Mouse (Mus musculus) myocyte (in vitro differentiated cells): ENCODE measurements around the gene Dock1. TPM values are rescaled to one million over a fixed set of nuclear protein-coding genes. Genes with fewer than 3 reads are reported as not detected.

Experiments used
- H3K27me3 ChIP-seq: one replicate; pipeline ENCODE4 v1.6.1; 2011; ENCODE audit not compliant: control insufficient read depth, insufficient read depth, insufficient read length
- H3K36me3 ChIP-seq: one replicate; pipeline ENCODE4 v1.6.1; 2011; ENCODE audit not compliant: control insufficient read depth, insufficient read depth
- H3K4me2 ChIP-seq: one replicate; pipeline ENCODE4 v1.6.1; 2011; ENCODE audit warnings: low read depth, control low read depth
- H3K4me3 ChIP-seq: one replicate; pipeline ENCODE4 v1.5.1; 2011; ENCODE audit warnings: mild to moderate bottlenecking, control low read depth, moderate library complexity
- H3K79me2 ChIP-seq: one replicate; pipeline ENCODE4 v1.6.1; 2011; ENCODE audit not compliant: control insufficient read depth, insufficient read depth
- H3ac ChIP-seq: one replicate; pipeline ENCODE4 v1.6.1; 2011; ENCODE audit not compliant: control insufficient read depth, insufficient read length
- CEBPB ChIP-seq: IDR thresholded peaks from 2 replicates; pipeline ENCODE4 v1.6.1; 2011; ENCODE audit warnings: mild to moderate bottlenecking, moderate library complexity; ENCODE audit not compliant: poor library complexity, insufficient read depth, severe bottlenecking
- E2F4 ChIP-seq: IDR thresholded peaks from one replicate; pipeline ENCODE4 v1.6.1; 2011; ENCODE audit warnings: mild to moderate bottlenecking, control low read depth, moderate library complexity; ENCODE audit not compliant: insufficient read depth
- MAX ChIP-seq: IDR thresholded peaks from one replicate; pipeline ENCODE4 v1.6.1; 2011; ENCODE audit warnings: low read depth, mild to moderate bottlenecking, control low read depth
- MYOD1 ChIP-seq, 3 experiments: IDR thresholded peaks; one replicate each; pipeline ENCODE4 v1.6.1; 2011; ENCODE audit warnings: control low read depth in 2 of 3, low read depth in 2 of 3, mild to moderate bottlenecking in 2 of 3, moderate library complexity in 1 of 3; ENCODE audit not compliant: insufficient read length in 2 of 3, control insufficient read depth in 1 of 3
- MYOG ChIP-seq, 3 experiments: IDR thresholded peaks; one replicate each; pipeline ENCODE4 v1.6.1; 2011; ENCODE audit warnings: control low read depth in 2 of 3, low read depth in 2 of 3, mild to moderate bottlenecking in 2 of 3; ENCODE audit not compliant: insufficient read length in 2 of 3, control insufficient read depth in 1 of 3, insufficient read depth in 1 of 3
- POLR2A ChIP-seq: IDR thresholded peaks from one replicate; pipeline ENCODE4 v1.6.1; 2011; ENCODE audit warnings: low read depth, mild to moderate bottlenecking, control low read depth, moderate library complexity; ENCODE audit not compliant: insufficient read length
- POLR2AphosphoS2 ChIP-seq: IDR thresholded peaks from one replicate; pipeline ENCODE4 v1.6.1; 2011; ENCODE audit warnings: low read depth, control low read depth; ENCODE audit not compliant: insufficient read length
- REST ChIP-seq: IDR thresholded peaks from one replicate; pipeline ENCODE4 v1.6.1; 2011; ENCODE audit warnings: mild to moderate bottlenecking, control low read depth, moderate library complexity; ENCODE audit not compliant: insufficient read depth, insufficient read length
- SRF ChIP-seq: IDR thresholded peaks from one replicate; pipeline ENCODE4 v1.6.1; 2011; ENCODE audit warnings: low read depth; ENCODE audit not compliant: control insufficient read depth, insufficient read length
- TCF12 ChIP-seq: IDR thresholded peaks from one replicate; pipeline ENCODE4 v1.6.1; 2011; ENCODE audit warnings: mild to moderate bottlenecking, control low read depth; ENCODE audit not compliant: poor library complexity, insufficient read depth, severe bottlenecking
- TCF3 ChIP-seq: IDR thresholded peaks from one replicate; pipeline ENCODE4 v1.6.1; 2011; ENCODE audit warnings: low read depth, control low read depth; ENCODE audit not compliant: insufficient read length
- USF1 ChIP-seq: IDR thresholded peaks from one replicate; pipeline ENCODE4 v1.6.1; 2011; ENCODE audit warnings: low read depth, mild to moderate bottlenecking, control low read depth, moderate library complexity
- polyA plus RNA-seq: library from polyadenylated mRNA; unstranded; fragments of >200 nt; fragmentation: generic; extraction: Trizol; gene quantifications from one replicate; pipeline ENCODE4 v1.2.1, GENCODE M21; 2012; ENCODE audit warnings: missing spikeins

The Dock1 gene
- polyA plus RNA-seq, 1 experiment, result 6.2 TPM

DNA sequence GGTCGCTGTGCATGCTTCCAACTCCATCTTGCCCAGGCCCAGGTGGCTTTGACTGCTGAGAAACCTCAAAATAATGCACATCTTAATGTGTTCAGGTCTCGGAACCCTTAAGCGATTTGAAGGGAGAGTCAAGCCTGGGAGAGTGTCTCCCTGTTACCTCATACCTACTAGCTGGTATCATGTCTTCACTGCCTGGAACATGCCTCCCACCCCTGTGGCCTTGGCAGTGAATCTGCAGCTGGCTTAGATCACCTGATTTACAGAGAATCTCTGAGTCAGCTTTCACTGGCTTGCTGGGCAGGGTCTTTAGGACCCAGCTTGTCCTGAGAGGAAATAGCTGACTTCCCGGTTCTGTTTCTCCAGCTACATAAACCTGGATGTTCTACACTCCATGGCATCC is 419.2 kb downstream of the Dock1 start:
- Histone ChIP-seq H3K27me3 (no peaks in the 10 kb centered on the region), H3K36me3 (no peaks in the 10 kb centered on the region), H3K79me2 (no peaks in the 10 kb centered on the region), H3K4me3 (no peak overlapping the region), H3K4me2 (no peak overlapping the region), H3ac (no peak overlapping the region)
- TF ChIP-seq TCF12 (no peak), E2F4 (no peak), CEBPB (no peak), USF1 (no peak), MAX (no peak)

GRCm38 (mm10) chr7:135093851-135094250 is 423.4 kb downstream of the Dock1 start:
- H3K4me3 ChIP-seq, result no peak overlapping the region
- no peaks in the 10 kb centered on the region for H3K36me3 ChIP-seq
- no peak for TF ChIP-seq POLR2A
- TF ChIP-seq MAX, result no peak
- no peak for TF ChIP-seq TCF3
- no peak for TF ChIP-seq USF1
- no peak for TF ChIP-seq MYOD1 (IDR thresholded peaks at IDR 0.05; ENCODE audit: control insufficient read depth in 1 of 3, insufficient read length in 2 of 3, low read depth in 2 of 3)
- no peak for TF ChIP-seq MYOG (IDR thresholded peaks at IDR 0.05; ENCODE audit: control insufficient read depth in 1 of 3, insufficient read depth in 1 of 3, insufficient read length in 2 of 3, low read depth in 2 of 3)
- TF ChIP-seq CEBPB, result no peak
- no peak for TF ChIP-seq E2F4
- no peak for TF ChIP-seq POLR2AphosphoS2
- no peak for TF ChIP-seq SRF
- H3K4me2 ChIP-seq, result no peak overlapping the region
- H3ac ChIP-seq, result no peak overlapping the region
- no peaks in the 10 kb centered on the region for H3K27me3 ChIP-seq
- no peaks in the 10 kb centered on the region for H3K79me2 ChIP-seq

GRCm38 (mm10) chr7:135101921-135102320 is 431.5 kb downstream of the Dock1 start:
- H3K4me3 ChIP-seq, result no peak overlapping the region
- H3K27me3 ChIP-seq, result no peaks in the 10 kb centered on the region
- TF ChIP-seq POLR2AphosphoS2 (no peak), SRF (no peak), MYOD1 (IDR thresholded peaks at IDR 0.05; ENCODE audit: control insufficient read depth in 1 of 3, insufficient read length in 2 of 3, low read depth in 2 of 3) (no peak), POLR2A (no peak), TCF3 (no peak), E2F4 (no peak), REST (no peak), MYOG (IDR thresholded peaks at IDR 0.05; ENCODE audit: control insufficient read depth in 1 of 3, insufficient read depth in 1 of 3, insufficient read length in 2 of 3, low read depth in 2 of 3) (no peak), MAX (no peak), USF1 (no peak), TCF12 (no peak), CEBPB (no peak)
- no peak overlapping the region for H3ac ChIP-seq
- H3K36me3 ChIP-seq, result no peaks in the 10 kb centered on the region
- H3K4me2 ChIP-seq, result no peak overlapping the region
- no peaks in the 10 kb centered on the region for H3K79me2 ChIP-seq

DNA sequence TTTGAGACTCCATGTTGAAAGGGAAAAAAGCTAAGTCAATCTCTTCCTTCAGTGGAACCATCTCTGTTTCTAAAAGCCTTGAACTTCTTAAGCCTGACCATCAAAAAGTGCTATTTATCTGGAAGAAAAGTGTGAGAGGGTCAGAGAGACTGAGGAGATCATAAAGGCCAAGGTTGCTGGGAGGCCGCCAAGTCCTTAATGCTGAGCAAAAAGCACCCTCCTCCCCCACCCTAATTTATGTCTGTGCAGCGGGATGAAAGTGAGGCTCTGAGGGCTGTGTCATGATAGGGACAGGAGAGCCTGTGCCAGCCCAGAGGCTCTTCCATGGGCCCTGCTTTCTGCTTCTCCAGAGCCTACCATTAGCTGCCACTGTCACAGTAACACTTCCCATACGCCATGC is 436.1 kb downstream of the Dock1 start:
- H3K36me3 ChIP-seq, result no peaks in the 10 kb centered on the region
- no peaks in the 10 kb centered on the region for H3K79me2 ChIP-seq
- no peak overlapping the region for H3ac ChIP-seq
- H3K4me3 ChIP-seq, result no peak overlapping the region
- no peak overlapping the region for H3K4me2 ChIP-seq
- H3K27me3 ChIP-seq, result no peaks in the 10 kb centered on the region
- TF ChIP-seq TCF12 (no peak), POLR2A (no peak), MAX (no peak), E2F4 (no peak), SRF (no peak), MYOD1 (IDR thresholded peaks at IDR 0.05; ENCODE audit: control insufficient read depth in 1 of 3, insufficient read length in 2 of 3, low read depth in 2 of 3) (no peak), POLR2AphosphoS2 (no peak), USF1 (no peak), CEBPB (no peak), MYOG (IDR thresholded peaks at IDR 0.05; ENCODE audit: control insufficient read depth in 1 of 3, insufficient read depth in 1 of 3, insufficient read length in 2 of 3, low read depth in 2 of 3) (no peak), TCF3 (no peak), REST (no peak)

- TF ChIP-seq POLR2A, result no peak
- TF ChIP-seq USF1, result no peak
- no peak for TF ChIP-seq POLR2AphosphoS2
- no peak for TF ChIP-seq CEBPB
- no peak for TF ChIP-seq MAX
- TF ChIP-seq REST, result no peak
- no peak for TF ChIP-seq E2F4
- TF ChIP-seq SRF, result no peak
- no peak for TF ChIP-seq MYOD1 (IDR thresholded peaks at IDR 0.05; ENCODE audit: control insufficient read depth in 1 of 3, insufficient read length in 2 of 3, low read depth in 2 of 3)
- no peak for TF ChIP-seq TCF3
- TF ChIP-seq TCF12, result no peak
- no peak for TF ChIP-seq MYOG (IDR thresholded peaks at IDR 0.05; ENCODE audit: control insufficient read depth in 1 of 3, insufficient read depth in 1 of 3, insufficient read length in 2 of 3, low read depth in 2 of 3)
- Histone ChIP-seq H3K4me3 (no peak overlapping the region), H3K4me2 (no peak overlapping the region), H3ac (no peak overlapping the region), H3K79me2 (no peaks in the 10 kb centered on the region), H3K36me3 (no peaks in the 10 kb centered on the region), H3K27me3 (no peaks in the 10 kb centered on the region)
Measured at GRCm38 (mm10) chr7:135110307-135110706, 439.9 kb downstream of the Dock1 start.
